Mouse (Mus musculus) midbrain, embryonic 11.5 days (tissue): ENCODE results near the gene Trio. TPM values are rescaled to one million over a fixed set of nuclear protein-coding genes. Genes with fewer than 3 reads are reported as not detected.

Experiments
- ATAC-seq: fragments of 200-750 bp; cut with Nextera tagmentation; 2 replicates; pipeline ENCODE4 v1.8.0; 2017; ENCODE audit warnings: moderate TSS enrichment, moderate library complexity; ENCODE audit not compliant: low FRiP score
- DNase-seq: peaks from one replicate; pipeline ENCODE4 v3.0.0; 2015; ENCODE audit warnings: low spot score; ENCODE audit errors: missing footprints
- H3K27ac ChIP-seq: fragments of 300-500 bp; sonication (generic); 2 replicates; pipeline ENCODE4 v1.5.1; 2014; ENCODE audit warnings: low read depth, low read length
- H3K27me3 ChIP-seq: fragments of 300-500 bp; sonication (generic); 2 replicates; pipeline ENCODE4 v1.6.1; 2014; ENCODE audit warnings: mild to moderate bottlenecking, low read length, moderate library complexity, mixed read lengths; ENCODE audit not compliant: control insufficient read depth, insufficient read depth
- H3K36me3 ChIP-seq: fragments of 300-500 bp; sonication (generic); 2 replicates; pipeline ENCODE4 v1.6.1; 2014; ENCODE audit warnings: mild to moderate bottlenecking, low read length, moderate library complexity, mixed read lengths; ENCODE audit not compliant: control insufficient read depth, insufficient read depth
- H3K4me1 ChIP-seq: fragments of 300-500 bp; sonication (generic); 2 replicates; pipeline ENCODE4 v1.6.1; 2014; ENCODE audit warnings: low read length; ENCODE audit not compliant: control insufficient read depth, insufficient read depth
- H3K4me2 ChIP-seq: fragments of 300-500 bp; sonication (generic); 2 replicates; pipeline ENCODE4 v1.6.1; 2014; ENCODE audit warnings: mild to moderate bottlenecking, moderate library complexity
- H3K4me3 ChIP-seq: fragments of 300-500 bp; sonication (generic); 2 replicates; pipeline ENCODE4 v1.5.1; 2014; ENCODE audit warnings: low read depth, low read length
- H3K9ac ChIP-seq: fragments of 300-500 bp; sonication (generic); 2 replicates; pipeline ENCODE4 v1.6.1; 2014; ENCODE audit warnings: low read length
- H3K9me3 ChIP-seq: fragments of 300-500 bp; sonication (generic); 2 replicates; pipeline ENCODE4 v1.6.1; 2016; ENCODE audit warnings: low read length; ENCODE audit not compliant: control insufficient read depth
- WGBS: fragments of 180-500 bp; shearing (Covaris S2); extraction: QIAGEN DNeasy Blood & Tissue Kit; methylation state at CpG from one replicate; pipeline ENCODE4 v1.1.7; 2014; 5-methylcytosine and 5-hydroxymethylcytosine counted together
- polyA plus RNA-seq: library from polyadenylated mRNA; unstranded; fragments of >200 nt; fragmentation: Nextera tagmentation; extraction: Ambion mirVana; gene quantifications from 2 replicates; pipeline ENCODE4 v1.2.1, GENCODE M21; 2014

Trio gene
- polyA plus RNA-seq, 1 experiment from 2014 or later, result 32.5 TPM

GRCm38 (mm10) chr15:27782383-27783036, 243.1 kb downstream of the Trio start:
- Histone ChIP-seq H3K27ac (no peak overlapping the region), H3K4me2 (no peak overlapping the region), H3K27me3 (no peaks in the 10 kb centered on the region), H3K36me3 (no peaks in the 10 kb centered on the region), H3K4me1 (peaks cover 60% of the 10 kb centered on the region), H3K9me3 (no peaks in the 10 kb centered on the region), H3K9ac (no peak overlapping the region), H3K4me3 (no peak overlapping the region)
- 67% methylated on average over 15 of the region's 15 CpGs for WGBS
- ATAC-seq (no peak; the same call in 1 of the 2 replicates), DNase-seq (peak; percentile 91)

- Histone ChIP-seq H3K27ac (peak overlapping the region; percentile 22; the same call in 1 of the 2 replicates), H3K9ac (no peak overlapping the region; the same call in 1 of the 2 replicates), H3K36me3 (no peaks in the 10 kb centered on the region), H3K9me3 (no peaks in the 10 kb centered on the region), H3K4me2 (no peak overlapping the region), H3K27me3 (no peaks in the 10 kb centered on the region), H3K4me1 (peaks cover 61% of the 10 kb centered on the region), H3K4me3 (no peak overlapping the region)
- 45% methylated on average over 10 of the region's 10 CpGs for WGBS
- peak; percentile 30 for ATAC-seq
- DNase-seq, result peak; percentile 84
Measured at GRCm38 (mm10) chr15:27779827-27780226, 245.8 kb downstream of the Trio start.

GRCm38 (mm10) chr15:27779398-27779797, 246.2 kb downstream of the Trio start:
- H3K36me3 ChIP-seq, result no peaks in the 10 kb centered on the region
- H3K4me1 ChIP-seq, result peaks cover 59% of the 10 kb centered on the region
- WGBS, result 64% methylated on average over 11 of the region's 11 CpGs
- H3K9ac ChIP-seq, result no peak overlapping the region; the same call in 1 of the 2 replicates
- ATAC-seq (no peak), DNase-seq (no peak)
- H3K4me3 ChIP-seq, result no peak overlapping the region
- H3K27me3 ChIP-seq, result no peaks in the 10 kb centered on the region
- H3K9me3 ChIP-seq, result no peaks in the 10 kb centered on the region
- no peak overlapping the region for H3K4me2 ChIP-seq
- peak overlapping the region; percentile 22; the same call in 1 of the 2 replicates for H3K27ac ChIP-seq

GRCm38 (mm10) chr15:27778256-27778655, 247.4 kb downstream of the Trio start:
- 67% methylated on average over 3 of the region's 3 CpGs for WGBS
- ATAC-seq, result no peak
- peak overlapping the region; percentile 62 for H3K27ac ChIP-seq

GRCm38 (mm10) chr15:27777455-27778190, 248.0 kb downstream of the Trio start:
- peak; percentile 89 for DNase-seq
- Histone ChIP-seq H3K36me3 (peaks cover 6% of the 10 kb centered on the region; the same call in 1 of the 2 replicates), H3K4me2 (no peak overlapping the region), H3K27ac (peak overlapping the region; percentile 62), H3K4me3 (no peak overlapping the region), H3K4me1 (peaks cover 42% of the 10 kb centered on the region), H3K27me3 (no peaks in the 10 kb centered on the region), H3K9me3 (no peaks in the 10 kb centered on the region), H3K9ac (peak overlapping the region; percentile 4; the same call in 1 of the 2 replicates)
- 42% methylated on average over 11 of the region's 11 CpGs for WGBS
- ATAC-seq, result peak; percentile 39; the same call in 1 of the 2 replicates

More at GRCm38 (mm10) chr15:27778256-27778655, 247.4 kb downstream of the Trio start:
- no peak overlapping the region for H3K4me3 ChIP-seq
- peaks cover 3% of the 10 kb centered on the region; the same call in 1 of the 2 replicates for H3K36me3 ChIP-seq
- no peak for DNase-seq
- H3K9me3 ChIP-seq, result no peaks in the 10 kb centered on the region
- H3K4me2 ChIP-seq, result no peak overlapping the region
- no peaks in the 10 kb centered on the region for H3K27me3 ChIP-seq
- peaks cover 48% of the 10 kb centered on the region for H3K4me1 ChIP-seq
- no peak overlapping the region for H3K9ac ChIP-seq

GRCm38 (mm10) chr15:27774481-27774880, 251.2 kb downstream of the Trio start:
- Histone ChIP-seq H3K4me1 (peaks cover 25% of the 10 kb centered on the region), H3K4me3 (no peak overlapping the region), H3K4me2 (no peak overlapping the region), H3K9ac (no peak overlapping the region), H3K9me3 (no peaks in the 10 kb centered on the region), H3K27ac (no peak overlapping the region), H3K36me3 (peaks cover 8% of the 10 kb centered on the region; the same call in 1 of the 2 replicates), H3K27me3 (no peaks in the 10 kb centered on the region)
- DNase-seq (no peak), ATAC-seq (no peak)
- 84% methylated on average over 7 of the region's 7 CpGs for WGBS

- no peak for ATAC-seq
Measured at GRCm38 (mm10) chr15:27772125-27772627, 253.5 kb downstream of the Trio start.

GRCm38 (mm10) chr15:27771581-27771980, 254.1 kb downstream of the Trio start:
- peaks cover 15% of the 10 kb centered on the region; the same call in 1 of the 2 replicates for H3K36me3 ChIP-seq
- 88% methylated on average over 7 of the region's 7 CpGs for WGBS
- 0 out of 2 replicates have a peak, but pooled peaks cover under 1% of the 10 kb centered on the region for H3K4me1 ChIP-seq
- no peak overlapping the region for H3K4me2 ChIP-seq
- no peak overlapping the region for H3K27ac ChIP-seq
- no peaks in the 10 kb centered on the region for H3K9me3 ChIP-seq
- DNase-seq (no peak), ATAC-seq (no peak)
- no peak overlapping the region for H3K4me3 ChIP-seq
- no peak overlapping the region for H3K9ac ChIP-seq
- H3K27me3 ChIP-seq, result no peaks in the 10 kb centered on the region

More at GRCm38 (mm10) chr15:27772125-27772627, 253.5 kb downstream of the Trio start:
- 0 out of 2 replicates have a peak, but pooled peaks cover 3% of the 10 kb centered on the region for H3K4me1 ChIP-seq
- H3K9me3 ChIP-seq, result no peaks in the 10 kb centered on the region
- peaks cover 14% of the 10 kb centered on the region; the same call in 1 of the 2 replicates for H3K36me3 ChIP-seq
- H3K4me3 ChIP-seq, result no peak overlapping the region
- no peaks in the 10 kb centered on the region for H3K27me3 ChIP-seq
- 88% methylated on average over 7 of the region's 7 CpGs for WGBS
- no peak overlapping the region for H3K4me2 ChIP-seq
- no peak overlapping the region for H3K9ac ChIP-seq
- DNase-seq, result no peak
- H3K27ac ChIP-seq, result no peak overlapping the region
